Mouse (Mus musculus) hindbrain, postnatal 0 days (tissue): ENCODE measurements around the gene Dll4. TPM values are rescaled to one million over a fixed set of nuclear protein-coding genes. Genes with fewer than 3 reads are reported as not detected.

Source experiments
- ATAC-seq: fragments of 200-750 bp; cut with Nextera tagmentation; 2 replicates; pipeline ENCODE4 v1.8.0; 2017; ENCODE audit warnings: mild to moderate bottlenecking, moderate TSS enrichment, moderate library complexity
- DNase-seq: peaks from one replicate; pipeline ENCODE4 v3.0.0-alpha.2; 2015; ENCODE audit warnings: low spot score
- H3K27ac ChIP-seq: fragments of 300-500 bp; sonication (generic); 2 replicates; pipeline ENCODE4 v1.5.1; 2014; ENCODE audit warnings: mild to moderate bottlenecking
- H3K27me3 ChIP-seq: fragments of 300-500 bp; sonication (generic); 2 replicates; pipeline ENCODE4 v1.6.1; 2014; ENCODE audit warnings: low read length, mixed read lengths; ENCODE audit not compliant: insufficient read depth
- H3K36me3 ChIP-seq: fragments of 300-500 bp; sonication (generic); 2 replicates; pipeline ENCODE4 v1.6.1; 2014; ENCODE audit warnings: low read length, mixed read lengths; ENCODE audit not compliant: insufficient read depth
- H3K4me1 ChIP-seq: fragments of 300-500 bp; sonication (generic); 2 replicates; pipeline ENCODE4 v1.6.1; 2014; ENCODE audit warnings: antibody characterized with exemption, low read length, mixed read lengths; ENCODE audit not compliant: insufficient read depth
- H3K4me2 ChIP-seq: fragments of 300-500 bp; sonication (generic); 2 replicates; pipeline ENCODE4 v1.6.1; 2014; ENCODE audit warnings: low read depth, mild to moderate bottlenecking, low read length, moderate library complexity, mixed read lengths
- H3K4me3 ChIP-seq: fragments of 300-500 bp; sonication (generic); 2 replicates; pipeline ENCODE4 v1.5.1; 2014; ENCODE audit warnings: low read length
- H3K9ac ChIP-seq: fragments of 300-500 bp; sonication (generic); replicated peaks from 2 replicates; pipeline ENCODE4 v1.6.1; 2014; ENCODE audit warnings: mild to moderate bottlenecking, low read length, moderate library complexity, mixed read lengths
- H3K9me3 ChIP-seq: fragments of 300-500 bp; sonication (generic); 2 replicates; pipeline ENCODE4 v1.6.1; 2016; ENCODE audit warnings: low read length, mixed read lengths
- CTCF ChIP-seq: IDR thresholded peaks from 2 replicates; pipeline ENCODE4 v1.5.1; 2016; ENCODE audit warnings: antibody characterized with exemption, control low read depth, low read depth
- WGBS: fragments of 180-500 bp; shearing (Covaris S2); extraction: QIAGEN DNeasy Blood & Tissue Kit; methylation state at CpG from one replicate; pipeline ENCODE4 v1.1.7; 2014; 5-methylcytosine and 5-hydroxymethylcytosine counted together
- polyA plus RNA-seq: library from polyadenylated mRNA; unstranded; fragments of >200 nt; fragmentation: Nextera tagmentation; extraction: Ambion mirVana; gene quantifications from 2 replicates; pipeline ENCODE4 v1.2.1, GENCODE M21; 2015
- total RNA-seq: library from RNA; depleted of rRNA; stranded (reverse); fragments of >200 nt; gene quantifications from 2 replicates; pipeline ENCODE4 v1.2.3, GENCODE M21; 2014

The Dll4 gene
- total and polyA plus RNA-seq, 2 experiments from 2014 or later = 2.4 to 4.2 TPM

DNA sequence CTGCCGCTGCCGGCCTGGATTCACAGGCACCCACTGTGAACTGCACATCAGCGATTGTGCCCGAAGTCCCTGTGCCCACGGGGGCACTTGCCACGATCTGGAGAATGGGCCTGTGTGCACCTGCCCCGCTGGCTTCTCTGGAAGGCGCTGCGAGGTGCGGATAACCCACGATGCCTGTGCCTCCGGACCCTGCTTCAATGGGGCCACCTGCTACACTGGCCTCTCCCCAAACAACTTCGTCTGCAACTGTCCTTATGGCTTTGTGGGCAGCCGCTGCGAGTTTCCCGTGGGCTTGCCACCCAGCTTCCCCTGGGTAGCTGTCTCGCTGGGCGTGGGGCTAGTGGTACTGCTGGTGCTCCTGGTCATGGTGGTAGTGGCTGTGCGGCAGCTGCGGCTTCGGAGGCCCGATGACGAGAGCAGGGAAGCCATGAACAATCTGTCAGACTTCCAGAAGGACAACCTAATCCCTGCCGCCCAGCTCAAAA lies 6.6 kb downstream of the Dll4 start:
- H3K4me1 ChIP-seq = peaks cover 4% of the 10 kb centered on the region; the same call in 1 of the 2 replicates
- H3K9ac ChIP-seq = no peak overlapping the region
- H3K27me3 ChIP-seq = peaks cover 19% of the 10 kb centered on the region
- no peak for ATAC-seq
- no peaks in the 10 kb centered on the region for H3K9me3 ChIP-seq
- TF ChIP-seq CTCF = no peak
- H3K4me3 ChIP-seq = no peak overlapping the region
- no peak overlapping the region for H3K4me2 ChIP-seq
- DNase-seq = no peak
- no peak overlapping the region for H3K27ac ChIP-seq
- 62% methylated on average over 24 of the region's 24 CpGs for WGBS
- H3K36me3 ChIP-seq = no peaks in the 10 kb centered on the region

DNA sequence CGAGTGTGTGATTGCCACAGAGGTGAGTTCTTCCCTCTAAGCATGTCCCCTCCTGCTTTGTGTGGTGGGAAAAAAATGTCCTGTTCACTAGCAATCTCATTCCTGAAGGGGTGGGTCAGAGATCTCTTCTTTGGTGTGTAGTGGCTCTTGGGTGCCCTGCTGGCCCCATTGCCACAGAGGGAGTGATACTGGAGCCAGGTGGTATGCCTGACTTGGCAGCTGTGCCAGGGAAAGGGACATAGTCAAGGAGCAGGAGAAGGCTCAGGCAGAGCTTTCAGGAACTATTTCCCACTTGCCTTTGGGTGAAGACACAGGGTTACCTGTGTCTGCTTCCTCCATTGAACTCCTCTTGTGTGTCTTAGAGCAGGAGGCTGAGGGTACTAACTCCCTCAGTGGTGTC lies 8.6 kb downstream of the Dll4 start:
- H3K36me3 ChIP-seq = no peaks in the 10 kb centered on the region
- H3K9ac ChIP-seq = no peak overlapping the region
- 75% methylated on average over 1 of the region's 1 CpGs for WGBS
- no peak overlapping the region for H3K27ac ChIP-seq
- no peaks in the 10 kb centered on the region for H3K9me3 ChIP-seq
- no peak for ATAC-seq
- H3K27me3 ChIP-seq = peaks cover 12% of the 10 kb centered on the region; the same call in 1 of the 2 replicates
- no peak for TF ChIP-seq CTCF
- no peak for DNase-seq
- no peak overlapping the region for H3K4me2 ChIP-seq
- H3K4me3 ChIP-seq = no peak overlapping the region
- H3K4me1 ChIP-seq = peaks cover 2% of the 10 kb centered on the region; the same call in 1 of the 2 replicates

DNA sequence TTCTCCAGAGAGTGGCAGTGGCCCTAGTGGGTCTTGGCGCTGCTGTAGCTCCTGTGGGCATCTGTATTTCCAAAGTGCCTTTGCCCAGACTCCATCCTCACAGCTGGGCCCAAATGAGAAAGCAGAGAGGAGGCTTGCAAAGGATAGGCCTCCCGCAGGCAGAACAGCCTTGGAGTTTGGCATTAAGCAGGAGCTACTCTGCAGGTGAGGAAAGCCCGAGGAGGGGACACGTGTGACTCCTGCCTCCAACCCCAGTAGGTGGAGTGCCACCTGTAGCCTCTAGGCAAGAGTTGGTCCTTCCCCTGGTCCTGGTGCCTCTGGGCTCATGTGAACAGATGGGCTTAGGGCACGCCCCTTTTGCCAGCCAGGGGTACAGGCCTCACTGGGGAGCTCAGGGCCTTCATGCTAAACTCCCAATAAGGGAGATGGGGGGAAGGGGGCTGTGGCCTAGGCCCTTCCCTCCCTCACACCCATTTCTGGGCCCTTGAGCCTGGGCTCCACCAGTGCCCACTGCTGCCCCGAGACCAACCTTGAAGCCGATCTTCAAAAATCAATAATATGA lies 9.5 kb downstream of the Dll4 start:
- H3K9ac ChIP-seq = no peak overlapping the region
- no peaks in the 10 kb centered on the region for H3K36me3 ChIP-seq
- no peaks in the 10 kb centered on the region for H3K4me1 ChIP-seq
- peaks cover 12% of the 10 kb centered on the region; the same call in 1 of the 2 replicates for H3K27me3 ChIP-seq
- WGBS = 75% methylated on average over 7 of the region's 7 CpGs
- H3K27ac ChIP-seq = no peak overlapping the region
- H3K4me2 ChIP-seq = no peak overlapping the region
- no peak for TF ChIP-seq CTCF
- DNase-seq (no peak), ATAC-seq (no peak)
- H3K4me3 ChIP-seq = no peak overlapping the region
- H3K9me3 ChIP-seq = no peaks in the 10 kb centered on the region

DNA sequence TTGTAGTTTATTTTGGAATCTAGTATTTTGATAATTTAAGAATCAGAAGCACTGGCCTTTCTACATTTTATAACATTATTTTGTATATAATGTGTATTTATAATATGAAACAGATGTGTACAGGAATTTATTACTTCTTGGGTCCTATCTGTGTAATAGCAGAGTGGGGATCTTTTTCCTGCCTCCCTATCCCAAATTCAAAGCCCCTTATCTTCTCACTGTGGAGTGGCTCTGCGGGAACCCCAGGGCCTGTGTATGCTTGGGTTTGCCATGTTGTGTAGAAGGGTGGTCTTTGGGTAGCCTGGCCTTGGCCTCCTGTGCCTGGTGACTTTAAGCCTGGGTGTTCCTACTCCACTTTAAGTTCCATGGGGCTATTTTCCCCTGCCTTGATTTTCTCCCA lies 10.0 kb downstream of the Dll4 start:
- H3K27ac ChIP-seq = no peak overlapping the region

DNA sequence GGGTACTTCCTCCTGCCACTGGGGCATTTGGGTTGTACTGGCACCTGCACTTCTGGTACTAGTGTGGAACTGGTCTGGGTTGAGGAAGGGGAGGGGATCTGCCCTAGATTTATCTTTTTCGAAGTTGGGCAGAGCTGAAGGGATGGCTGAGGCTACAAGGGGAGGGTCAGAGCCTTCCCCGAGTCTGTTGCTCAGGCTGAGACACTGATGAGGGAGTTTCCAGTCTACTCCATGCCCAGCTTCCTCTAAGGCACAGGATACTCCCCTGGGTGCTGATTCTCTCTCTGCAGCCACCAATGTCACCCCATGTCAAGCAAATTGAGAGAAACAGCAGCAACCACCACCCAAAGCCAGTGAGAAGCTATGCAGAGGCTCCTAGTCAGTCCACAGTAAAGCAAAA lies 10.4 kb downstream of the Dll4 start:
- no peak for TF ChIP-seq CTCF
- Histone ChIP-seq H3K36me3 (no peaks in the 10 kb centered on the region), H3K9me3 (no peaks in the 10 kb centered on the region), H3K9ac (no peak overlapping the region), H3K27me3 (peaks cover 7% of the 10 kb centered on the region; the same call in 1 of the 2 replicates), H3K4me3 (no peak overlapping the region), H3K4me1 (no peaks in the 10 kb centered on the region), H3K4me2 (no peak overlapping the region), H3K27ac (no peak overlapping the region)
- 68% methylated on average over 2 of the region's 2 CpGs for WGBS
- ATAC-seq = no peak
- DNase-seq = no peak

More for the DNA sequence above, 10.0 kb downstream of the Dll4 start:
- Histone ChIP-seq H3K9me3 (no peaks in the 10 kb centered on the region), H3K4me3 (no peak overlapping the region), H3K4me1 (no peaks in the 10 kb centered on the region), H3K36me3 (no peaks in the 10 kb centered on the region), H3K9ac (no peak overlapping the region), H3K27me3 (peaks cover 12% of the 10 kb centered on the region; the same call in 1 of the 2 replicates), H3K4me2 (no peak overlapping the region)
- DNase-seq = no peak
- whole genome bisulfite sequencing = 81% methylated on average over 1 of the region's 1 CpGs
- no peak for TF ChIP-seq CTCF
- no peak for ATAC-seq

DNA sequence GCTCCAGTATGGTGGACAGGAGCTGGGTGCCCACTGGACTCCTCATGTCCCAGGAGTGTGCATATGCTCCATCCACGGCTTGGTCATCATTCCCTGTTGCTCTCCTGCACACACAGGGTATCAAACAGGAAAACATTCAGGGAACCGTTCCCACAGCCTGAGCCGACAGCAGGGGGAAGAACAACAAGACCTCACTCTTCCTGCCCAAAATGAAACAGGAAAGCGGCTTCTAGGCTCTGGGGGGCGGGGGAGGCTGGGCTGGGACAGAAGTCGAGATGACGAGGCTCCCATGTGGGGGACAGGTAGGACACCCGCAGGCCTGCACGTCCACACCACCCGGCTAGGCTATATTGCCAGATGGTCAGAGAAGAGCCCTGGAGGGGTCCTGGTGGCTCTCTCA lies 10.9 kb downstream of the Dll4 start:
- no peaks in the 10 kb centered on the region for H3K4me1 ChIP-seq
- H3K4me2 ChIP-seq = no peak overlapping the region
- ATAC-seq = no peak
- H3K27ac ChIP-seq = peak overlapping the region; percentile 11; the same call in 1 of the 2 replicates
- H3K9ac ChIP-seq = no peak overlapping the region
- no peak overlapping the region for H3K4me3 ChIP-seq
- no peaks in the 10 kb centered on the region for H3K9me3 ChIP-seq
- no peak for DNase-seq
- H3K27me3 ChIP-seq = peaks cover 4% of the 10 kb centered on the region; the same call in 1 of the 2 replicates
- no peak for TF ChIP-seq CTCF
- no peaks in the 10 kb centered on the region for H3K36me3 ChIP-seq
- 70% methylated on average over 10 of the region's 10 CpGs for WGBS
